Mouse (Mus musculus): ENCODE results near the gene Tusc2. TPM values are rescaled to one million over a fixed set of nuclear protein-coding genes. Genes with fewer than 3 reads are reported as not detected.

Gene Tusc2
- total RNA-seq, 2 experiments from 2014 or later, result 63.0 to 64.1 TPM

- DNase-seq (ENCODE audit: low spot score in 2 of 2), result no peak
Observed at GRCm38 (mm10) chr9:107607653-107608245, 44.7 kb downstream of the Tusc2 start.

GRCm38 (mm10) chr9:107608741-107609432 is 45.8 kb downstream of the Tusc2 start, which contains the start of gene Sema3b:
Sema3b (minus strand) TSS chr9:107609229.
- no peak for DNase-seq (ENCODE audit: low spot score in 2 of 2)

DNA sequence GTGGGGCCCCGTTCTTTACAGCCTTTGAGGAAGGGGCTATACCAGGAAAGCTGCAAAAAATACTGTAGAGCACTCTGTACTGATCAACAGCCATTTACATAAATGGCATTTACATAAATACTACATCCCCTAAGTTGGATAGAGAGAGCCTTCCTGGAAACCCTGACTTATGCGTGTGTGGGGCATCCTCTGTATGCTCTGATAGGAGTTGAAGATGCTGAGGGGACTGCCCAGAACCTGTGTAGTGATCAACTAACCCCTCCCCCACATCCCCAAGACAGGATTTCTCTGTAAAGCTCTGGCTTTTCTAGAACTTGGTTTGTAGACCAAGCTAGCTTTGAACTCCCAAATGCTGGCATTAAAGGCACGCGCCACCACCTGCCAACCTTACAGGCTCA is 46.4 kb downstream of the Tusc2 start:
- DNase-seq (ENCODE audit: low spot score in 2 of 2), result no peak

- DNase-seq (ENCODE audit: low spot score in 2 of 2), result no peak
Observed at GRCm38 (mm10) chr9:107611456-107612190, 48.6 kb downstream of the Tusc2 start.

DNA sequence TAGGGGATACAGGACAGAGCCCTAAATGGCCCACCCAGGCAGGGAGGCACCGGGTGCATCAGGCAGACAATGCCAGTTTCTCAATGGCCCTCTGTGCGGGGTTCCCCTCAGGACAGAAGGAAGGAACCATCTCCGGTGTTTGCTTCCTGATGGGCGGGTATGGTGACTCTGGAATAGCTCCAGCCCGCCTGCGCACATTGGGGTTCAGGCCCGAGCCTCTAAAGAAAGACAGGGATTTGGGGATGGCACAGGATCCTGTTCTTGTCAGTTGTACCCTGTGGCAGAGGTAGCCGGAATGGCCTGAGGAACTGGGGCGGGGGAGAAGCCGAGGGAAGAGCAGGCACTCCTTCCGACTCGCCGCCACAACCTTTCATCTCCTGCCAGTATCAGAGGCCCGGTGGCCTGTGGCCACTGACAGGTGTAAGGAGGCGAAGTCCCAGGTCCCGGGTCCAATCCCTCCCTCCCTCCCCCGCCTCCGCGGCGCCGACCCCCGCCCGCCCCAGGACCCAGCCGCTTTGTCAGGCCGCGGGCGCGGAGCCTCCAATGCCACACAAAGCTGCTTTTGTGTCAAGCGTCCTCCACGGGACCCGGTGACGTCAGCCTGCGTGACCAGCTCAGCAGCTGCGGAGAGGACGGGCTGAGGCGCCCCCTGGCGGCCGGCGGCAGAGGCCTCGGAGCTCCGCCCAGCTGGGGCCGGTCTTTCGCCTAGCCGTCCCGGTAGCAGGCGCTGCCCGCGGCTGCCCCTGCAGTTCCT is 49.3 kb downstream of the Tusc2 start:
- peak; percentile 98 to 99 for DNase-seq (ENCODE audit: low spot score in 2 of 2)

GRCm38 (mm10) chr9:107612945-107613569 is 50.0 kb downstream of the Tusc2 start:
- DNase-seq (ENCODE audit: low spot score in 2 of 2), result no peak

- no peak for DNase-seq (ENCODE audit: low spot score in 2 of 2)
Observed at GRCm38 (mm10) chr9:107615035-107615434, 52.0 kb downstream of the Tusc2 start.

Other genes starting within 250 kb of the Tusc2 start
- 10 to 100 TPM; 16.1 to 18.5 TPM for gene Hemk1, start 224.9 kb upstream of the Tusc2 start, total RNA-seq (2021)
- 1 to 10 TPM; 2.6 to 2.9 TPM for gene 6430571L13Rik, start 222.7 kb upstream of the Tusc2 start, total RNA-seq (2021)
- 10 to 100 TPM; 19.5 to 24.2 TPM for gene Cacna2d2, start 163.6 kb upstream of the Tusc2 start, total RNA-seq (2021)
- gene Tmem115, start 29.3 kb upstream of the Tusc2 start, total RNA-seq (2021), result 10 to 100 TPM; 33.3 to 38.1 TPM
- gene Cyb561d2, start 21.1 kb upstream of the Tusc2 start, total RNA-seq (2021), result 10 to 100 TPM; 16.7 to 17.8 TPM
- 10 to 100 TPM; 28.7 to 34.5 TPM for gene Nprl2, start 21.0 kb upstream of the Tusc2 start, total RNA-seq (2021)
- 1 to 10 TPM; 2.0 to 3.7 TPM for gene Zmynd10, start 16.0 kb upstream of the Tusc2 start, total RNA-seq (2021)
- gene Rassf1, start 11.7 kb upstream of the Tusc2 start, total RNA-seq (2021), result 10 to 100 TPM; 14.5 to 16.0 TPM
- gene Hyal2, start 4.7 kb downstream of the Tusc2 start, total RNA-seq (2021), result 10 to 100 TPM; 14.6 to 16.8 TPM
- 1 to 10 TPM; 4.8 to 6.3 TPM for gene Hyal1, start 13.7 kb downstream of the Tusc2 start, total RNA-seq (2021)
- 10 to 100 TPM in 1 of 2 experiments, 1 to 10 TPM in 1; 9.5 to 10.0 TPM for gene Naa80, start 15.6 kb downstream of the Tusc2 start, total RNA-seq (2021)
- gene Hyal3, start 17.6 kb downstream of the Tusc2 start, total RNA-seq (2021), result 1 to 10 TPM in 1 of 2 experiments, under 1 TPM in 1; 0.95 to 1.5 TPM
- gene Ifrd2, start 24.4 kb downstream of the Tusc2 start, total RNA-seq (2021), result 10 to 100 TPM; 12.1 to 13.0 TPM
- 1 to 10 TPM; 2.0 to 4.9 TPM for gene Sema3b, start 46.0 kb downstream of the Tusc2 start, total RNA-seq (2021)
- 100 to 1,000 TPM; 215 to 224 TPM for gene Gnai2, start 72.1 kb downstream of the Tusc2 start, total RNA-seq (2021)
- gene Slc38a3, start 106.3 kb downstream of the Tusc2 start, total RNA-seq (2021), result 10 to 100 TPM; 83.3 to 98.4 TPM
- gene Gnat1, start 116.5 kb downstream of the Tusc2 start, total RNA-seq (2021), result under 1 TPM in 1 of 2 experiments, not detected in 1; 0.60 TPM
- 1 to 10 TPM; 4.3 to 4.8 TPM for gene Sema3f, start 147.2 kb downstream of the Tusc2 start, total RNA-seq (2021)
- gene Rbm5, start 207.7 kb downstream of the Tusc2 start, total RNA-seq (2021), result 100 to 1,000 TPM; 157 to 160 TPM